Comparison of ENCODE assay signal across 19 mouse cellular contexts in the genomic region with DNA sequence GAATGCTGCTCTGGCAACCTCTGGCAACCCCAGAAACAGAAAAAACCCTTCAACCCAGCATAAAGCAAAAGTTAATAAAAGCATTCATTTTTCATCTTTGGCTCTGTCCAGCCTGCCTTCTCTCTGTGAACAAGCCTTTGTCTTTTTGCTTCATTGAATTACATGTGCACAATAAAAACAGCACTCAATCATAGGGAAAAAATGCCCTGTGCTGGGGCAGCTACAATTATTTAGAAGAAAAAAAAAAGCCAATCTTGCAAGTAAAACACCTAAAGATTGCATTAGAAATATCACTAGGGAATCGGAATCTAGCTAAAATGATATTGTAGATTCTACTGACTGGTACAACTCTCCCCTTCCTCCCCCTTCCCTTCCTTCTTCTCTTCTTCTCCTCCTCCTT.
"Had no signal": no experiment of that assay in that cellular context is flagged by ENCODE, and none has a peak within 500 bp of the region (broad histone marks: within the 10 kb centered on the region; RNA-seq: fewer than 3 reads in every experiment).

No protein-coding gene starts in this region.

- H3K9me3 ChIP-seq: liver, embryonic 13.5 days; midbrain, embryonic 12.5 days; neural tube, embryonic 12.5 days; neural tube, embryonic 15.5 days had no signal

- H3K4me1 ChIP-seq: liver, embryonic 13.5 days had no signal

- H3K27ac ChIP-seq: liver, embryonic 13.5 days; midbrain, embryonic 12.5 days; neural tube, embryonic 12.5 days; neural tube, embryonic 15.5 days; stomach, postnatal 0 days had no signal

- H3K4me2 ChIP-seq: liver, embryonic 13.5 days; midbrain, embryonic 12.5 days; neural tube, embryonic 12.5 days; neural tube, embryonic 15.5 days had no signal

- H3K4me3 ChIP-seq: liver, embryonic 13.5 days; midbrain, embryonic 12.5 days; neural tube, embryonic 12.5 days; neural tube, embryonic 15.5 days had no signal

- H3K9ac ChIP-seq: liver, embryonic 13.5 days; midbrain, embryonic 12.5 days; neural tube, embryonic 12.5 days; neural tube, embryonic 15.5 days had no signal

- H3K27me3 ChIP-seq: liver, embryonic 13.5 days; midbrain, embryonic 12.5 days; neural tube, embryonic 12.5 days; neural tube, embryonic 15.5 days had no signal

- DNase-seq: kidney, adult 11 months; kidney, adult 8-10 months; kidney, postnatal 14 days; kidney, postnatal 4 days; layer of hippocampus, adult 9-11 months; liver, embryonic 13.5 days; lung, adult 2 months; lung, postnatal 14 days; lung, postnatal 4 days; right cerebral cortex, adult 18-20 months; right cerebral cortex, postnatal 14 days; right cerebral cortex, postnatal 4 days; thymus, adult 2 months; thymus, postnatal 14 days; thymus, postnatal 4 days had no signal

- H3K36me3 ChIP-seq: liver, embryonic 13.5 days; midbrain, embryonic 12.5 days; neural tube, embryonic 12.5 days; neural tube, embryonic 15.5 days had no signal
